Mouse (Mus musculus) layer of hippocampus, adult 18-20 months (tissue): ENCODE data around the gene Fbxw8. TPM values are rescaled to one million over a fixed set of nuclear protein-coding genes. Genes with fewer than 3 reads are reported as not detected.

Experiments
- DNase-seq, 2 experiments: peaks; one replicate each; pipeline ENCODE4 v3.0.0; 2022; ENCODE audit warnings: low spot score in 2 of 2
- total RNA-seq, 2 experiments: library from RNA; stranded (reverse); gene quantifications; 2 replicates each; pipeline ENCODE4 v1.2.3; 2021

Fbxw8 gene
- total RNA-seq, 2 experiments from 2014 or later, result 34.4 to 34.7 TPM

GRCm38 (mm10) chr5:118079354-118079753 is 75.9 kb downstream of the Fbxw8 start:
- no peak for DNase-seq

GRCm38 (mm10) chr5:118078550-118078949 is 76.7 kb downstream of the Fbxw8 start:
- no peak for DNase-seq

GRCm38 (mm10) chr5:118076721-118077592 is 78.3 kb downstream of the Fbxw8 start:
- no peak for DNase-seq

GRCm38 (mm10) chr5:118073213-118073773 is 82.0 kb downstream of the Fbxw8 start:
- no peak for DNase-seq

GRCm38 (mm10) chr5:118071766-118072165 is 83.5 kb downstream of the Fbxw8 start:
- no peak for DNase-seq

GRCm38 (mm10) chr5:118069315-118069714 is 85.9 kb downstream of the Fbxw8 start:
- DNase-seq, result peak; percentile 73 to 92

- DNase-seq, result no peak
Observed at GRCm38 (mm10) chr5:118067984-118068494, 87.2 kb downstream of the Fbxw8 start.

GRCm38 (mm10) chr5:118067572-118067971 is 87.7 kb downstream of the Fbxw8 start:
- DNase-seq, result no peak

- DNase-seq, result peak in 1 of 2 experiments; percentile 74
Observed at GRCm38 (mm10) chr5:118066828-118067227, 88.4 kb downstream of the Fbxw8 start.

GRCm38 (mm10) chr5:118065516-118066255 is 89.6 kb downstream of the Fbxw8 start:
- no peak for DNase-seq

GRCm38 (mm10) chr5:118064284-118064901 is 90.9 kb downstream of the Fbxw8 start:
- no peak for DNase-seq

GRCm38 (mm10) chr5:118063181-118063621 is 92.1 kb downstream of the Fbxw8 start:
- peak; percentile 56 to 85 for DNase-seq

- no peak for DNase-seq
Observed at GRCm38 (mm10) chr5:118061391-118061790, 93.9 kb downstream of the Fbxw8 start.

GRCm38 (mm10) chr5:118059646-118060045 is 95.6 kb downstream of the Fbxw8 start:
- no peak for DNase-seq

GRCm38 (mm10) chr5:118058858-118059257 is 96.4 kb downstream of the Fbxw8 start:
- no peak for DNase-seq

GRCm38 (mm10) chr5:118057508-118058111 is 97.7 kb downstream of the Fbxw8 start:
- peak in 1 of 2 experiments; percentile 66 for DNase-seq

GRCm38 (mm10) chr5:118053205-118053604 is 102.1 kb downstream of the Fbxw8 start:
- DNase-seq, result no peak

- no peak for DNase-seq
Observed at GRCm38 (mm10) chr5:118051981-118052662, 103.1 kb downstream of the Fbxw8 start.

- DNase-seq, result no peak
Observed at GRCm38 (mm10) chr5:118050743-118051142, 104.5 kb downstream of the Fbxw8 start.

- no peak for DNase-seq
Observed at GRCm38 (mm10) chr5:118048928-118049327, 106.3 kb downstream of the Fbxw8 start.
